Mouse (Mus musculus): ENCODE data around the gene Mknk1. TPM values are rescaled to one million over a fixed set of nuclear protein-coding genes. Genes with fewer than 3 reads are reported as not detected.

Gene Mknk1
- polyA plus RNA-seq, 1 experiment from 2014 or later: 12.8 TPM

DNA sequence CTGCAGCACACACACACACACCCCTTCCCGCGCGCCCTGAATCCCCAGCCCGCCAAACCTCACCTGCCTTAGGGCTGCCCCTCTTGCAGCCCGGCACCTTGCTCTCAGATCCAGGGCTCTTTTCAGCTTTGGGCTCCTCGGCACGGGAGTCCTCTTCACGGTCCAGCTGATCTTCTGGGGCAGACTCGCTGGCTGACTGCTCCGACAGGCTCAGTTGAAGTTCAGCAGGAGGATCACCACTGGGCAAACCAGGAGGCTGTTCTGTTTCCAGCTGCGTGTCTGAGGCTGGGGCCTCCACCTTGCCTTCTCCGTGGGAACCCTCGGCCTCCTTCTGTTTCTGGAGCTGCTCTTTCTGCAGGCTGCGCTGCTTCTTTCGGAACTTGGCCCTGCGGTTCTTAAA, 80.9 kb downstream of the Mknk1 start:
- Histone ChIP-seq H3K4me3 (ENCODE audit: low read depth, low read length) (no peak overlapping the region), H3K36me3 (ENCODE audit: control insufficient read depth, insufficient read depth) (no peaks in the 10 kb centered on the region), H3K4me1 (replicated peaks; ENCODE audit: control insufficient read depth, insufficient read depth, low read length) (no peaks in the 10 kb centered on the region), H3K9ac (ENCODE audit: low read depth, low read length) (no peak overlapping the region), H3K4me2 (replicated peaks; ENCODE audit: low read depth) (no peak overlapping the region), H3K27ac (ENCODE audit: low read depth, low read length) (no peak overlapping the region), H3K27me3 (replicated peaks; ENCODE audit: control insufficient read depth, insufficient read depth, low read length) (0 out of 2 replicates have a peak, but pooled peaks cover 7% of the 10 kb centered on the region), H3K9me3 (ENCODE audit: control insufficient read depth) (no peaks in the 10 kb centered on the region)
- TF ChIP-seq CTCF (IDR thresholded peaks at IDR 0.05; ENCODE audit: low read depth): no peak
- 82% methylated on average over 16 of the region's 16 CpGs for WGBS
- no peak for ATAC-seq

DNA sequence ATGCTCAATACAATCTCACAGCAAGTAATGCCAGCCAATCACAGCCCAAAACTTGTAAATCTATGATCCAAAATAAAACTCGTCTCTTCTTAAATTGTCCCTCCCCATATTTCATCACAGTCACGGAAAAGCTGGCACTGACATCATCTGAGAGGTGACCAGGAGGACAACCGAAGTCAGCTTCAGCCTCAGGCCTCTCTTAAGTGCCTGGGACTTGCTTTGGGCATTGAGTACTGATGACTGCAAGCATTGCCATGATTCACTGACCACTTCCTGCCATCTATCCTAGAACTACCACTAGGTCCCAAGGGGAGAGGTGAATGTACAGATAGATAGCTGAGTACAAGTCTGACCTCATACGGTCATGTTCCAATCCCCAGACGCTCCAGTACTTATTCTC, 83.7 kb downstream of the Mknk1 start:
- WGBS: 81% methylated on average over 5 of the region's 5 CpGs
- no peak for ATAC-seq
- Histone ChIP-seq H3K36me3 (ENCODE audit: control insufficient read depth, insufficient read depth) (no peaks in the 10 kb centered on the region), H3K27ac (ENCODE audit: low read depth, low read length) (no peak overlapping the region), H3K27me3 (replicated peaks; ENCODE audit: control insufficient read depth, insufficient read depth, low read length) (peaks cover 12% of the 10 kb centered on the region; the same call in 1 of the 2 replicates), H3K4me2 (replicated peaks; ENCODE audit: low read depth) (no peak overlapping the region), H3K4me3 (ENCODE audit: low read depth, low read length) (no peak overlapping the region), H3K9ac (ENCODE audit: low read depth, low read length) (no peak overlapping the region), H3K9me3 (ENCODE audit: control insufficient read depth) (no peaks in the 10 kb centered on the region), H3K4me1 (replicated peaks; ENCODE audit: control insufficient read depth, insufficient read depth, low read length) (no peaks in the 10 kb centered on the region)
- no peak for TF ChIP-seq CTCF (IDR thresholded peaks at IDR 0.05; ENCODE audit: low read depth)

DNA sequence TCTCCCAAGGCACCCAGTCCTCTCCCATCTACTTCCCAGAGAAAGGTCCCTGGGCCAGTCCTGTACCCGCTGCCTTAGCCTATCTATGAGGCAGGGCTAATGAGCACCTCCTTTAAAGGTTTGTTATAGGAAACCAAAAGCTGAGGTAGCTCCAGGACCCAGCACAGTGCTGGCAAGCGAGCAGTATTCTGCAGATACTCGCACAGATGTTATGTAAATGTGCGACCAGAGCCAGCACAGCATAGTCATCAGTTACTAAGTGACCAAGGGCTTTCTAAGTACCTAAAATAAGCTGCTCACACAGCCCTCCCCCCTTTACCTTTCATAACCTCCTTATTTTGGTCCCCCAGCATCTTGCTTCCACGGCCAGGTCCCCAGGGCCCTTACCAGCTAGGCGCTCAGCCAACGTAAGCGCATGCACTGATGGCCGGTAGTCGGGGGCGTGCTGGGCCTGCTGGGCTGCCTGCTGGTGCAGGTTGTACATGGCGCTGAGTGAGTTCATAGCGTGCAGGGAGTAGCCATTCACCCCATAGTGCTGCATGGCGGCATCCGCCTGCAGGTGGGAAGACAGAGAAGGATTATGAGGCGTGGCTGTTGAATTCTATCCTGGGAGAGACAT, 84.4 kb downstream of the Mknk1 start:
- Histone ChIP-seq H3K4me2 (replicated peaks; ENCODE audit: low read depth) (no peak overlapping the region), H3K4me1 (replicated peaks; ENCODE audit: control insufficient read depth, insufficient read depth, low read length) (no peaks in the 10 kb centered on the region), H3K27me3 (replicated peaks; ENCODE audit: control insufficient read depth, insufficient read depth, low read length) (peaks cover 14% of the 10 kb centered on the region), H3K9me3 (ENCODE audit: control insufficient read depth) (no peaks in the 10 kb centered on the region), H3K4me3 (ENCODE audit: low read depth, low read length) (no peak overlapping the region), H3K9ac (ENCODE audit: low read depth, low read length) (no peak overlapping the region), H3K36me3 (ENCODE audit: control insufficient read depth, insufficient read depth) (no peaks in the 10 kb centered on the region), H3K27ac (ENCODE audit: low read depth, low read length) (no peak overlapping the region)
- no peak for TF ChIP-seq CTCF (IDR thresholded peaks at IDR 0.05; ENCODE audit: low read depth)
- no peak for ATAC-seq
- 75% methylated on average over 16 of the region's 16 CpGs for WGBS

DNA sequence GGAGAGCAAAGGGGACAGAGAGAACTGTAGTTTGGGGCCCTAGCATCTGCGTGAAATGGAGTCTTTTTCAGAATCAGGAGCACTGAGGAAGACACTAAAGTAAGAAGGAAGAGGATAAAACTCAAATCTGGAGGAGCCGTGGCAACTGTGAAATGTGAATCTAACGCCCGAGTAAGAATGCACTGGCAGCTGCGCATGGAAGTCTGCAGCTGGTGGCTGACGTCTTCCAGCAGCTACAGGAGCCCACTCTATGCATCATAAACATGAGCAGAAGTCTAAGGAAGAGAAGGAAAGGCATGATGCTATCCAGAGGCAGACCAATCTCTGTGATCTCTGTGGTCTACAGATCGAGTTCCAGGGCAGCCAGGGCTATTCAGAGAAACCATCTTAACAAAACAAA, 88.6 kb downstream of the Mknk1 start:
- no peak overlapping the region for H3K27ac ChIP-seq (ENCODE audit: low read depth, low read length)
- H3K4me3 ChIP-seq (ENCODE audit: low read depth, low read length): no peak overlapping the region

More for the DNA sequence above, 88.6 kb downstream of the Mknk1 start:
- TF ChIP-seq CTCF (IDR thresholded peaks at IDR 0.05; ENCODE audit: low read depth): no peak
- no peaks in the 10 kb centered on the region for H3K9me3 ChIP-seq (ENCODE audit: control insufficient read depth)
- H3K36me3 ChIP-seq (ENCODE audit: control insufficient read depth, insufficient read depth): no peaks in the 10 kb centered on the region
- WGBS: 45% methylated on average over 7 of the region's 7 CpGs
- no peak overlapping the region for H3K4me2 ChIP-seq (replicated peaks; ENCODE audit: low read depth)
- no peak overlapping the region for H3K9ac ChIP-seq (ENCODE audit: low read depth, low read length)
- no peak for ATAC-seq
- H3K27me3 ChIP-seq (replicated peaks; ENCODE audit: control insufficient read depth, insufficient read depth, low read length): peaks cover 53% of the 10 kb centered on the region
- H3K4me1 ChIP-seq (replicated peaks; ENCODE audit: control insufficient read depth, insufficient read depth, low read length): no peaks in the 10 kb centered on the region

Other genes with a start within 250 kb of the Mknk1 start
- not detected in 2 replicates for gene Cyp4a32, start 238.2 kb upstream of the Mknk1 start, polyA plus RNA-seq (2015; fragmentation: Nextera tagmentation; extraction: Ambion mirVana)
- gene Cyp4b1, start 191.5 kb upstream of the Mknk1 start, polyA plus RNA-seq (2015; fragmentation: Nextera tagmentation; extraction: Ambion mirVana): 2.6 TPM in 2 replicates
- 33.3 and 35.0 TPM in 2 replicates for gene Efcab14, start 101.5 kb upstream of the Mknk1 start, polyA plus RNA-seq (2015; fragmentation: Nextera tagmentation; extraction: Ambion mirVana)
- gene Tex38, start 58.2 kb upstream of the Mknk1 start, polyA plus RNA-seq (2015; fragmentation: Nextera tagmentation; extraction: Ambion mirVana): 0.33 and 0.44 TPM in 2 replicates
- gene Atpaf1, start 54.4 kb upstream of the Mknk1 start, polyA plus RNA-seq (2015; fragmentation: Nextera tagmentation; extraction: Ambion mirVana): 40.8 and 43.2 TPM in 2 replicates
- gene Mob3c, start 11.1 kb upstream of the Mknk1 start, polyA plus RNA-seq (2015; fragmentation: Nextera tagmentation; extraction: Ambion mirVana): 11.8 and 13.6 TPM in 2 replicates
- not detected in 2 replicates for gene Kncn, start 45.2 kb downstream of the Mknk1 start, polyA plus RNA-seq (2015; fragmentation: Nextera tagmentation; extraction: Ambion mirVana)
- gene 6430628N08Rik, start 51.5 kb downstream of the Mknk1 start, polyA plus RNA-seq (2015; fragmentation: Nextera tagmentation; extraction: Ambion mirVana): not detected in 2 replicates
- not detected in 2 replicates for gene Dmbx1, start 100.7 kb downstream of the Mknk1 start, polyA plus RNA-seq (2015; fragmentation: Nextera tagmentation; extraction: Ambion mirVana)
- 105 and 125 TPM in 2 replicates for gene Faah, start 178.7 kb downstream of the Mknk1 start, polyA plus RNA-seq (2015; fragmentation: Nextera tagmentation; extraction: Ambion mirVana)
- gene Nsun4, start 214.7 kb downstream of the Mknk1 start, polyA plus RNA-seq (2015; fragmentation: Nextera tagmentation; extraction: Ambion mirVana): 34.5 and 37.5 TPM in 2 replicates
- 1,002 and 1,003 TPM in 2 replicates for gene Uqcrh, start 235.9 kb downstream of the Mknk1 start, polyA plus RNA-seq (2015; fragmentation: Nextera tagmentation; extraction: Ambion mirVana)
- 49.2 and 52.0 TPM in 2 replicates for gene Lrrc41, start 236.1 kb downstream of the Mknk1 start, polyA plus RNA-seq (2015; fragmentation: Nextera tagmentation; extraction: Ambion mirVana)

Data from intestine, postnatal 0 days (tissue).